Mouse (Mus musculus) spleen, adult 12 weeks (tissue): ENCODE results near the gene Slc38a2.

ENCODE experiments used
- DNase-seq: peaks from one replicate; pipeline ENCODE4 v3.0.0; 2022; ENCODE audit warnings: low spot score

Slc38a2 gene

DNA sequence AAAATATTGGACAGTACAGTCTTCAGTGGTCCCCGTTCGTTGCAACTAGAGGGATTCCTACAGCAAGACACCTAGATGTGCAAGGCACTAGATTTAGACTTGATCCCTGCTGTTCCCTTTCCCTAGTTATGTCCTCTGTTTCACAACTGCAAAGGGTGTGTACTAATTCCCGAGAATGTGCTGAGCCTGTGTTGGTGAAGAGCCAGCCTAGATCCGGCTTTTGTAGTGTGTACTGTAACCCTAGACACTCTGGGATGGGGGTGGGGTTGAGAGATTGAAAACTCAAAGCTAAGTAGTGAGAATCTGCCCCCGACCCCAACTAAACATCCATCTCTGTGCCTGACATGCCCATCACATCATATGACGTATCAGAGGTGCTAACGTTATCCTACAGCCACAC lies 18.9 kb upstream of the Slc38a2 start:
- no peak for DNase-seq

GRCm38 (mm10) chr15:96717181-96717580 lies 17.7 kb upstream of the Slc38a2 start:
- DNase-seq = no peak

DNA sequence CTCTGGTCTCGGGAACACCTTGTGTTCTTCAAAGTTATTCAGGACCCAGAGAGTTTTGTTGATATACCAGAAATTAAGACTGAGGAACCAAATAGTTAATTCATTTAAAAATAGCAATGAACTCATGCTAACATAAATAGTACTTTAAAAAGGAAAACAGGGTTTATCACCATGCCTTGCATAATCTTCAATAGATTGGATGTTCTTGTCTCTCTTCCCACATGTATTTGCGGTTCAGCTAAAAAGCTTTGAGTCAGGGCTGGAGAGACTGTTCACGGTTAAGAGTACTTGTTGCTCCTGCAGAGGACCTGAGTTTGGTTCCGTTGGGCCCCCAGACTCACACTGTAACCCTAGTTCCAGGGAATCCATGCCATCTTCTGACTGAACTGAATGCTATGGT lies 16.8 kb upstream of the Slc38a2 start:
- DNase-seq = no peak

GRCm38 (mm10) chr15:96715692-96716080 lies 16.2 kb upstream of the Slc38a2 start:
- no peak for DNase-seq

DNA sequence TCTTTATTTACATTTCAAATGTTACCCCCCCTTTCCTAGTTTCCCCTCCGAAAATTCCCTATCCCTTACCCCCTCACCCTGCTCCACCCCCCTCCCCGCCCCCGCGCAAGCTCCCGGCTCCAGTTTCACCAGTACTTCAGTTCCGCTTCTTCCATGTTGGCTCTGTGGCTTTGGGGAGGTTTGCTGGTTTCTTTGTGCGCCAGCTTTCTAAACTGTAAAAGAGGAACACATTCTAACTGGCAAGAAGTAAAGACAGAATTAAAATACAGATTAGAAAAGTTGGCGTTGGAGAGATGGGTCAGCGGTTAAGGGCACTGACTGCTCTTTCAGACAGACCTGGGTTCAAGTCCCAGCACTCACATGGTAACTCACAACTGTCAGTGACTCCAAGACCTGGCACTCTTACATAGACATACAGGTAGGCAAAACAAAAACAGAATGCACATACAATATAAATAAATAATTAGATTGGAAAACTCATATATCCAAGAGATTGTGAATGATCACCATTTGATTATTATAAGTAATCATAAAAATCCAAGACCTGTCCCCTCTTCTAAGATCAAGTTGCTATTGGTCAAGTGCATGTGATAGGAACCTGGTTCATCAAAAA lies 15.7 kb upstream of the Slc38a2 start:
- no peak for DNase-seq

- no peak for DNase-seq
Observed at GRCm38 (mm10) chr15:96714676-96715016, 15.1 kb upstream of the Slc38a2 start.

GRCm38 (mm10) chr15:96713758-96714675 lies 14.5 kb upstream of the Slc38a2 start:
- no peak for DNase-seq

DNA sequence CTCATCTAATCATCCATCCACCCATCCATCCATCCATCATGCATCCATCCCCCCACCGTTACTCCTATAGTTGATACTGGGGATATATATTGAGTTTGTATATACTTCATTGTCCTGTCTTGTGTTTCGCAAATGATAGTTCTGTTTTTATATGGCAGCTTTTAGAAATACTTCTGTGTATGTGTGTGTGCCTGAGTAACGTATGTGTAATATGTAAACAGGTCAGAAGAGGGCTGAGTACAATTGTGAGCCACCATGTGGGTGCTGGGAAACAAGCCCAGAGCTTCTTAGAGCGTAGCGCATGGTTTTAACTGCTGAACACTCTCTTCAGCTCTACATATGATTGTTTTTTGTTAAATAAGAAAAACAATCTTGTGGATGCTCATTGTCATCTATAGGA lies 12.8 kb upstream of the Slc38a2 start:
- no peak for DNase-seq

GRCm38 (mm10) chr15:96711664-96712063 lies 12.1 kb upstream of the Slc38a2 start:
- DNase-seq = no peak

- no peak for DNase-seq
Observed at GRCm38 (mm10) chr15:96710352-96711114, 11.0 kb upstream of the Slc38a2 start.

DNA sequence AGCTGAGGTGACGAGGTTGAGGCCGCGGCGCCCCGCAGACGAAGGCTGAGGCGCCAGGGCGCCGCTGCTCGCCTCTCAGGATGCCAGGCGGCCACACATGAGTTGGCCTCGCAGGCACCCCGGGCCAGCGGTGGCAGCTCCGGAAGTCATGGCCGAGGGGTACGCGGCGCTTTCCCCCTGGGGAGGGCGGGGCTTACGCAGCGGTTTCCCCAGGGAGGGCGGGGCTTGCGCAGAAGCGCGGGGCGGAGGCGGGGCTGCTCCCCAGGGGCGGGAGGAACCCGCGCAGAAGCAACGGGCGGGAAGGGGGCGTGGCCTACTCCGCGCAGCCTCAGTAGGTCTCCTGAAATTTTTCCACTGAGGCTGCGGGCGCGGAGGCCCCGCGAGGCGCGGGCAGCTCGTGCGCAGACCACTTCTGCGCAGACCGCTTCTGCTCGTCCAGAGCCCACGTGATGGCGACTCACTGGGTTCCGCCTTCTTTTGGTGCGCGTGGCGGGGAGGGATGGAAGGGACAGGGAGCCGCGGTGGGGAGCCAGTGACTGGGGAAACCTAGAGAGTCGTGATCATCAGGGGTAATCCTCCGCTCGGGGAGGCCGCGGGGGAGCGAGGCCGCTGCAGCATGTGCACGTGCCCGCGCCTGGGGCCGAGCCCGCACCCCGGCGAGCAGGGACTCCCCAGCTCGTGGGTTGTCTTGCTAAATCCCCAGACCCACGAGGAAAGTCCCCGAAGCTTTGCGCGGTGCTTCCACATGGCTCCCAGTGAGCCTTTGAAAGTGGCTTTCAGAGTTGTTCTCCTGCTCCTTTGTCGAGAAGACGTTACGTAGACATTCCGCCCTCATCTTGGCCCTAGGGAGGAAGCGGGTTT lies 10.2 kb upstream of the Slc38a2 start:
- peak; percentile 98 for DNase-seq

- DNase-seq = no peak
Observed at GRCm38 (mm10) chr15:96708976-96709490, 9.5 kb upstream of the Slc38a2 start.

GRCm38 (mm10) chr15:96708428-96708827 lies 8.9 kb upstream of the Slc38a2 start:
- DNase-seq = no peak

DNA sequence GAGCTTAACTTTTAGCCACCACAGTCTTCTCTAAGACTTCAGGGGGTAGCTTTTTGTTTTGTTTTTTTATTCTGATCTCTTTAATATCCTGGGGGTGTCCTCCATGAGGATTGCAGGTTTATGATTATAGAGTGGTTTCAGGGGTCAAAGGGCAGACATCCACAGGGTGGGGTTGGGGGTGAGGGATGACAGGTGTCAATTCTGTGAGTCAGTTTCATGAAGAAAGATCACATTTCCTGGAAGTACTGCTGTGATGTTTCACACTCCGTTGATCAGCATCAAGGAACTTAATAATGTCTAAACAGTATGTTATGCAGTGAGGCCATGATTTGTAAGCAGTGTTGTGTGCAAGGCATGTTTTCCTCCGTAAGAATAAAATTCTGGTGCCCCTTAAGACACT lies 8.4 kb upstream of the Slc38a2 start:
- no peak for DNase-seq

- no peak for DNase-seq
Observed at GRCm38 (mm10) chr15:96702466-96703031, 3.0 kb upstream of the Slc38a2 start.

GRCm38 (mm10) chr15:96700766-96701165 lies 1.2 kb upstream of the Slc38a2 start:
- DNase-seq = no peak

DNA sequence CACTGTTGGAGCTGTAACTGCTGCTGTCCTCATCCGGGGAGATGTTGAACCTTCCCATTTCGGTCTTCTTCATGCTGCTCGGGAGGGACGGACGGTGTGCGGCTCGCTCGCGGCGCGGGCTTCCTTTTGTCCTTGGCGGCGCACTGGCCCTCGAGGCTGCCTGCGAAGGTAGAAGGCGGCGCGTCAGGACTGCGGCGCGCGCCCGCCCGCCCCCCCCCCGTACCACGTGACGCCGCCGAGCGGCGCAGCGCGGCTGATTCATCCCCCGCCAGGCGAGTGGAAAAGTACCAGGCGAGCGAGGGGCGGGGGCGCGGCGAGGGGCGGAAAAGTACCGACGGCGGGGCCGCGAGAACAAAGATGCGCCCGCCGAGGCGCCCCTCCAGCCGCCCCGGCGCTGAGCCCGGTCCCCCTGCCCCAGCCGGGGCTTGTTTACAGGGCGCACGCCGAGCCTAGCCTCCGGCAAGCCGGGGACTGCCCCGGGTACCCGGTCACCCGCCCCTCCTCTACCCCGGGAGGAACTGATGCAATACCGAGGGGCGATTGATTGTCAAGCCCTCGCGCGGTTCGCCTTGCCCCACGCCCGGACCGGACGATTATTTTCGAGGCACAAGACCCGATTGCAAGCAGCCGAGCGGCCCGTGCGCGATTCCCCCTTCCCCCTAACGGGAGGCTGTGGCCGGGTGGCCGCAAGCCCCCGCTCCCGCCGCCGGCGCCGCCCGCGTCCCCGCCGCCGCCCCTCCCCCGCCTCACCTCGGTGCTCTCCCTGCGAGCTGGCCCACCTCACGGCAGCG lies 677 bp downstream of the Slc38a2 start:
- DNase-seq = peak; percentile 83

GRCm38 (mm10) chr15:96697901-96698657 lies 1.5 kb downstream of the Slc38a2 start:
- DNase-seq = no peak

GRCm38 (mm10) chr15:96696486-96697284 lies 2.8 kb downstream of the Slc38a2 start:
- no peak for DNase-seq
